Mouse (Mus musculus) erythroblast, adult 5-6 weeks (primary cell): ENCODE measurements around the gene Cldn14. TPM values are rescaled to one million over a fixed set of nuclear protein-coding genes. Genes with fewer than 3 reads are reported as not detected.

ENCODE experiments used
- ATAC-seq: replicated peaks from 2 replicates; pipeline ENCODE4 v1.8.0; 2016; ENCODE audit warnings: moderate number of reproducible peaks, mild to moderate bottlenecking, moderate TSS enrichment, inconsistent platforms; ENCODE audit not compliant: poor library complexity, low FRiP score, severe bottlenecking
- total RNA-seq, 2 experiments: library from RNA; stranded (forward) in 1 of 2; stranded (reverse) in 1 of 2; fragments of 150-400 nt in 1 of 2; fragments of 200-764, 138-1000 nt in 1 of 2; gene quantifications; 2 replicates each; pipeline versions ENCODE4 v1.2.3 to v1.2.4; 2015 to 2017; ENCODE audit warnings: low replicate concordance in 2 of 2

Gene Cldn14
- total RNA-seq, 2 experiments from 2014 or later: not detected

DNA sequence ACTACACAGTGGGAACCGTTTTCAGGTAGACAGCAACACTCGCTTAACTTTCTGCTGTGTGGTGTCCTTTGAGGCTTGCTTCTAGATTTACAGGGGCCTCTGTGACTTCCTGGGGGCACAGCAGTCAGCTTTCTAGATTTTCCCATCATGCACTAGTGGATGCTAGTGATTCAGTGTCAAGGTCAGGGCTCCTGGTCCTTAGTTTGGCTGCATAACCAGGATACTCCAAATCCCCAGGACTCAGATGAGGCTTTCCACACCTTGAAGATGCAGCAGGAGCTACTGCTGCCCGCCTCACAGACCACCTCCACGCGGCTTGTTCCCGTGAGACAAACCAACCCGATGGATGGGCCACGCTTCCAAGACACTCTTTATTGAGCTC, 90.0 kb downstream of the Cldn14 start:
- ATAC-seq: peak; percentile 15; the same call in 1 of the 2 replicates

GRCm38 (mm10) chr16:93917712-93918678, 90.6 kb downstream of the Cldn14 start:
- ATAC-seq: peak; percentile 84

DNA sequence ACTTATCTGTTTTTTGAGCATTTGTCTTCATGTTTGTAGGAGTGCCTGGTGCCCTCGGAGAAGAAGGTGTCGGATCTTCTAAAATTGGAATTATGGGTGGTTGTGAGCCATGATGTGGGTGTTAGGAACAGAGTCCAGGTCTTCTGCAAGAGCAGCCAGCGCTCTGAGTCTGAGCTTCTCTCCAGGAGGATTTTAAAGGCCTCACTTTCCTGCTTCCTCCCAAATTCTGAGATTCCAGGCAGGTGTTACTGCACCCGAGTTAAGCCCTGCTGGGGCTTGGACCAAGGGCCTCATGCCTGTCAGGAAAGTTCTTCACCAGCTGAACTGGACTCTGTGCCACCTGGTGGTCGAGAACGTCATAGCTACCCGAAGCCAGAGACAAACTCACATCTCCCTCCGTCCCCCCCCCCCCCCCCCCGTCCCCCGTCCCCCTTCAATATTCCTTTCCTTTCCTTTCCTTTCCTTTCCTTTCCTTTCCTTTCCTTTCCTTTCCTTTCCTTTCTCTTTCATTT, 93.2 kb downstream of the Cldn14 start:
- no peak for ATAC-seq

GRCm38 (mm10) chr16:93913881-93914576, 94.6 kb downstream of the Cldn14 start:
- ATAC-seq: no peak

DNA sequence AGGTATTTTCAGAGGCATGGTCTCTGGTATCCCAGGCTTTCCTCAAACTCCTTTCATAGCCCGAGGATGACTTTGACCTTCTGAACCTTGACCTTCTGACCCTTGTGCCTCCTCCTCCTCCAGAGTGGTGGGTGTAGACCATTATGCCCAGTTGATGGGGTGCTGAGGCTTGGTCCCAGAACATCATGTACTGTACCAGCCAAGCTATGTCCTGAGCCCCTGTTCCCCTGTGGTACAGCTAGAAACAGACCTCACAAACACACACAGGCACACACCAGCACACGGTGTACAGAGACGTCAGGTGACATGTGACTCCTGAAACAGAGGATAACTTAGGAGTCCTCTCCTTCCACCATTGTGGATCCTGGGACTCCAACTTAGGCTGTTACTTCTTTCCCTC, 95.8 kb downstream of the Cldn14 start:
- ATAC-seq: no peak

GRCm38 (mm10) chr16:93912158-93912557, 96.5 kb downstream of the Cldn14 start:
- ATAC-seq: no peak

GRCm38 (mm10) chr16:93910735-93911665, 97.6 kb downstream of the Cldn14 start:
- no peak for ATAC-seq

DNA sequence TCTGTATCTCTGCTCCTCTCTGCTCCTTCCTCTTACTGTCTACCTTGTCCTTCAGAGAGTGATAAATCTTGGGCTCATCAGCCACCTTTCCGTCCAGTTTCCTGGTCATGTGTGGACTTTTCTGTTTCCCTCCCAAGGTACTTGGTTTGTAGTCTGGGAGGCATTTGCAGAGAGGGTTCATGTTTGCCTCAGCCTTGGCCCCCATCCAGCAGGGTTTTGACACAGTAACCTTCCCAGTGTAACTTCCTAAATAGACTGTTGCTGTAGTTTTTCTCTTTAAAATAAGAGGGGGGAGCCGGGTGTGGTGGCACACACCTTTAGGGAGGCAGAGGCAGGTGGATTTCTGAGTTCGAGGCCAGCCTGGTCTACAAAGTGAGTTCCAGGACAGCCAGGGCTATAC, 98.7 kb downstream of the Cldn14 start:
- ATAC-seq: no peak

- no peak for ATAC-seq
Observed at GRCm38 (mm10) chr16:93908196-93908595, 100.4 kb downstream of the Cldn14 start.

GRCm38 (mm10) chr16:93907761-93908160, 100.9 kb downstream of the Cldn14 start:
- no peak for ATAC-seq

DNA sequence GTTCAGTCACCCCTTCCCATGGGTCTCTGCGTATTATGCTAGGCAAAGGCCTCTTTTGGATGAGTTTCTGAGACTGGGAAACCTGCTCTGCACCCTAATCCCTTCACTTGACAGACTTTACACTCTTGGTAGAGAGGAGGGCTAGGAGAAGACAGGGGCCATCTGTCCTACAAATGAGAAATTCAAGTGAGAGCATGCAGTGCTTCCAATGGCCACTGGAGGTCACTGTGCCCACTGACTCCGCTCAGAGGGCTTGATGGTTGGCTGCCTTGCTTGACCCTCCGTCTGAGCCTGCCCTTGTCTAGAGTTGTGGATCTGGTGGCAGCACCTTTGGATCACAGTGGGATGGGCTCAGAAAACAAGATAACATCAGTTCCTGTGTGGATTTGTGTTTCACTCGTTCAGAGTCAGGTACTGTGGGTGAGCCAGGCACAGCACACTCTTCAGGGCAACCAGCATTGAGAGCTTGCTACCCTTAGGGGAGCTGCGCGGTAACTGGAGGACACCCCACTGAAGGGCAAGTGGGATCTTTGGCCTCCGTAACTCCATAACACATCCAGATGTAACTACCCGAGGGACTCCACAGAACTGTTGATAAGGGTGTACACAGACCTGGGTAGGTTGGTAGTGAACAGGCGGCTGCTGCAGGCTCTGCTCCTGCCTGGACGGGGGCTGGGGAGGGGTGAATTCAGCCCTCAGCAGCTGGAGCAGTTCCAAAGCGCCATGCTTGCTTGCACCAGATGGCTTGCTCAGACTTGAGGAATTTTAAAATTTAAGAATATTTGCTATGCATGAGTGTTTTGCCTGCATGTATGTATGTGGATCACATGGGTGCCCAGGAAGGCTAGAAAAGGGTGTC, 102.3 kb downstream of the Cldn14 start:
- peak; percentile 93 for ATAC-seq

DNA sequence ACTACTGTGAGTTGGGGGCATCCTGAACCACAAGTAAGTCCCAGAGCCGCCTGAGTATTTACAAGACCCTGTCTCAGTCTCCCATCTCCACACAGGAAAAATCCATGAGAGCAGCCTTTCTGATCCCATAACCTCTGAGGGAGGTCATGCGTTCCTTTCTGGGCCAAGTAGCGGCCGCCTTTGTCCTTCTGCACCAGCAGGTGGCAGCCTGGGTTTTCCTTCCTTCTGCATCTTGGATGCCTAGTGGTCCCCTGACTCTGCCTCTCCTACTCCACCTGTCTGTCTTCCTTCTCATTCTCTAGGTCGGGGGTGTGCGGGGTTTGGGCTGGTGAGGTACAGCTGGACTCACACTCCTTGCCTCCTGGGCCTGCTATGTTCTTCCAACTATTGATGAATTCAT, 105.6 kb downstream of the Cldn14 start:
- ATAC-seq: no peak

GRCm38 (mm10) chr16:93893285-93893684, 115.4 kb downstream of the Cldn14 start:
- no peak for ATAC-seq

- no peak for ATAC-seq
Observed at GRCm38 (mm10) chr16:93890948-93891604, 117.6 kb downstream of the Cldn14 start.

DNA sequence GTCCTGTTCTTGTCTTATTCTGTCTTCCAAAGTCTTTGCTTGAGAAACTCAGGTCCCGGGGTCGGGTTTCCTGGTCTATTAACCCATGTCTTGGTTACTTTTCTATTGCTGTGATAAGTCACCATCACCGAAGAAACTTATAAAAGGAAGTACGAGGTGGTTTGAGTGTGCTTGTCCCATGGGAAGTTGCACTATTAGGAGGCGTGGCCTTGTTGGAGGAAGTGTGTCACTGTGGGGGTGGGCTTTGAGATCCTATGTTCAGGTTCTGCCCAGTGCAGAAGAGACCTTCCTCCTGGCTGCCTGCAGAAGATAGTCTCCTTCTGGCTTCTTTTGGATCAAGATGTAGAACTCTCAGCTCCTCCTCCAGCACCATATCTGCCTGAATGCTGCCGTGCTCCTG, 120.2 kb downstream of the Cldn14 start:
- ATAC-seq: no peak

DNA sequence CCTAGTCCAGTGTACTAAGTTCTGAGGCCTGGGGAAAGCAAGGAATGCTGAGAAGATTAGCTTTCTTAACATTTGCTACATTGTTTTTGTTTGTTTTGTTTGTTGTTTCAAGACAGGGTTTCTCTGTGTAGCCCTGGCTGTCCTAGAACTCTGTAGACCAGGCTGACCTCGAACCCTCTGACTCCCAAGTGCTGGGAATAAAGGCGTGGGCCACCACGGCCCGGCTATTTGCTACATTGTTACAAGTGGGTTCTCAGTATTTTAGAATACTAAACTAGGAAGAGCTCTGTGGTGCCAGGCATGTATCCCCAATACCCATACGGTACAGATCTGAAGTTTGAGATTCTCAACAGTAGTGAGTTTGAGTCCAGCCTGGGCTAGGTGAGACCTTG, 123.9 kb downstream of the Cldn14 start:
- no peak for ATAC-seq

DNA sequence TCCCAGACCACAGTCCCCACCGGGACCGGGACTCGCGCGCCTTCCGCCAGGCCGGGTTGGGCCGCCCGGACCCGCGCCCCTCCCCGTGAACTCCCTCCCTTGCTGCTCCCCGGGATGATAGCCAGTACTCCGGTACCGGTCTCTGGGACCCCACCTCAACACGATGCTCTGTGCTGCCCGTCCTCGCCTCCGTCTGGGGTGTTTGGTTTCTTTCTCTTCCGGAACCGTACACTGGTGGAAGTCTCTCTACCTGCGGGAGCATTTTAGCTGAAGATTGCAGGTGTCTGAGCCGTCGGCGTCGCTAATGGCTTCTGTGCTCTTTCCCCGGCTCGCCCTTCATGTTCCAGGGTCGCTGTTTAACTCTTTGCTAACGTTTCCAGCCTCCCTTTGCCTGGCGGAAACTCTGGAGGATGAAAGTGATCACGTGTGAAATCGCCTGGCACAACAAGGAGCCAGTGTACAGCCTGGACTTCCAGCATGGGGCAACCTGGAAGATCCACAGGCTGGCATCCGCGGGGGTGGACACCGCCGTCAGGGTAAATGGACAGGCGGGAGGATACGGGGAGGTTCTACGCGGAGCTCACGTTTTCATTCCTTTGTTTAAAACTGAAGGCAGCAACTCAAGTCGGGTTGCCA, 124.4 kb downstream of the Cldn14 start:
- peak; percentile 52 for ATAC-seq
